Mouse (Mus musculus): ENCODE results near the gene Tuba1c.
A peak's percentile ranks its signal among the peaks of the same experiment; 100 is the strongest.
"Not testable (repeated sequence)": the region's sequence is repeated elsewhere in the genome, so short reads cannot be mapped to it uniquely, and the experiment has no call there.

Tuba1c gene

GRCm38 (mm10) chr15:99031388-99031675, 1.6 kb downstream of the Tuba1c start:
- DNase-seq, result no peak

- DNase-seq, result no peak
Measured at GRCm38 (mm10) chr15:99032041-99032725, 2.5 kb downstream of the Tuba1c start.

GRCm38 (mm10) chr15:99032726-99033250, 3.1 kb downstream of the Tuba1c start:
- no peak for DNase-seq

GRCm38 (mm10) chr15:99033498-99034270, 4.0 kb downstream of the Tuba1c start:
- peak; percentile 29 for DNase-seq

- no peak for DNase-seq
Measured at GRCm38 (mm10) chr15:99035431-99035830, 5.7 kb downstream of the Tuba1c start.

DNA sequence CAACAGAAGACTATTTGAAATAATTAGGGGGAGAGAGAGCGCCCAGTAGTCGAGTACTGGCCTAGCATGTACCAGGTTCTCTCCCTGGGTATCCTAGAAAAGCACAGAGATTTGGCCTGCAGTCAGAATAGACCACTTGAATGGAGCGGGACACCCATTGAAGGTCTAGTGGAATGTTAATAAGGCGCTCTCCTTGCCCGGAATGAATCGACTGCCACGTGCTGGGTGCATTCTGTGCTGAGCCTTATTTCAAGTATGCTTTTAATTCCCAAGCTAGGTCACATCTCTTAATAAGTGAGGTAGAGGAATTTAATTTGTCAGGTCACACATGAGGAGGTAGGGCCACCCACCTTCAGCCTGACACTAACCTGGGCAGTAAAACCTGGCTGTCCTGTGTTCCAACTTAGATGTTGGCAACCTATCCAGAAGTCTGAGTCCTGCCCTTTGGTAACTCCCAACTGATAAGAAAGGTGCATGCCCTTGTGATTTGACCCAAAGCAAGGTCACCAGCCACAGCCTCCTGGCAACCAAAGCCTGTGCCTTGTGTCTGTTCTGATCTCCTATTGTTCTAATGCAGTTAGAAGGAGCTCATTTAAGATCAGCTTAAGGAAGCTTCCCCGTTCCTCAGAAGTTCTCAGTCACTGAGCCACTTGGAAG, 6.7 kb downstream of the Tuba1c start:
- DNase-seq, result no peak

GRCm38 (mm10) chr15:99038025-99038424, 8.3 kb downstream of the Tuba1c start:
- DNase-seq, result no peak

- no peak for DNase-seq
Measured at GRCm38 (mm10) chr15:99038797-99039196, 9.1 kb downstream of the Tuba1c start.

DNA sequence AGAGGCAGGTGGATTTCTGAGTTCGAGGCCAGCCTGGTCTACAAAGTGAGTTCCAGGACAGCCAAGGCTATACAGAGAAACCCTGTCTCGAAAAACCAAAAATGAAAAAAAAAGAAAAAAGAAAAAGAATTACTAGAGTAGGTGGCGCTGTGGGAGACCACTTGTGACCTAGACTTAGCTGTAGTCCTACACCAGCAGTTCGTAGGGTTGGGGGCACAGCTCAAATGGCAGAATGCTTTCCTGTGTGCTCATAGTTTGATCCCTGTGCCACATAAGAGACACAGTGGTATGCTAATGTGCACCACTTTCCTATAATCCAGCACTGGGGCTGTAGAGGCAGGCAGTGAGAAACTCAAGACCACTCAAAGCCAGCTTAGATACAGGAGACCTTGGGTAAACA, 9.6 kb downstream of the Tuba1c start:
- no peak for DNase-seq

DNA sequence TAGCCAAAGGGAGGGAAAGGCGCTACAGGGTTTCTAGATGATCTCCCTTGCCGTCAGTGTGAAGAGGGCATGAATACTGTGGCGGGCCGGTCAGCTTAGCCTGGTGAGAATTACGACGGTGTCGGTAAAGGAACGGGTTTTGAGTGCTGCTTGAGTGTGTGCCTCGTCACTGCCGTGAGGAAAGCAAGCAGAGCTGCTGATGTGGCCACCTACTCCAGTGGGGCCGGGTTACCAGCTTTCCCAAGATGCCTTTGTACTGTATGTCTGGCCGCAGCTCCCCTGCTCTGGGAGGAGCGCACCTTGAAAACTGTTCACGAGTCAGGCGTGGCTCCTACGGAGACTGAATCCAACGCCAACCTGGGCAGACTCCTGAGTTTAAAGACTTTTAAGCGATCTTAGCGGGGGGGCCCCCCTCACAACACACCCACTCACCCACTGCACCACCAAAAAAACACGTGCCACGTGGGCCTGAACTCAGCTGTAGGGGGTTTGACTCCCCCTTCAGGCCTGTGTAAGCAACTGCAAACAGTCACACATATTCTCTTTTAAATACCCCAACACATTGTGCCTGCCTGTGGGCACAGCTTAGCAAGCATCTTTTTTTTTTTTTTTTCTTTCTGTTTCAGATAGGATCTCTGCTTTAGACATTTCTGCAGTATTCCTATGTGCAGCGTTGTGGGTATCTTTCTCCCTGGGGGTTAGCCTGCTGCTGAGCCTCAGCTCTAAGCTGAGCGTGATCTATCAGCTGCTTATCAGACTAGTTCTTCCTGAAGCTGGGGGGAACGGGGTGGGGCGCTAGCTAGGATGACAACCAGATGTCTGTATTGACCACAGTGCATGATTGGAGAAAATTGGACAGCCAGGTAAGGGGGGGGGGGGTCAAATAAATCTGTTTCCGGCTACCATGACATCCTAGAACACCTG, 10.6 kb downstream of the Tuba1c start:
- DNase-seq, result no peak

- DNase-seq, result no peak
Measured at GRCm38 (mm10) chr15:99040920-99041856, 11.5 kb downstream of the Tuba1c start.

DNA sequence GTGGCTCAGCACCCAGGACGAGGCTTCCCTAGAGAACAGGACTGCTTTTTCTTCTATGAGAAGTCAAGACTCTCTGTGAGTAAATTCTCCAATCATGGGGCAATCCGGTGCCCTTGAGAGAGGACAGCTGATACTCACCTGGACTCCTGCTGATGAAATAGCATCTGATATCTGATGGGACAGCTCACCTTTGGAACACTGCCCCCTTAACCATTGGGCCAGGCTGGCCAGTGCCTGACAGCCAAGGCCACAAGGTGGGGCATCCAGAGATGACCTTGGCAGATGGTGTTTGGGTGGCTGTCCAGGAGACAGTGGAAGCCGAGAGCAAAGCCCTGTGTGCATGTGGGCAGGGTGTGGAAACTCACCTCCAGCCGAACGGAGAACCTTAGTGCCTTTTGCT, 12.6 kb downstream of the Tuba1c start:
- no peak for DNase-seq

- DNase-seq, result no peak
Measured at GRCm38 (mm10) chr15:99044854-99045253, 15.2 kb downstream of the Tuba1c start.

DNA sequence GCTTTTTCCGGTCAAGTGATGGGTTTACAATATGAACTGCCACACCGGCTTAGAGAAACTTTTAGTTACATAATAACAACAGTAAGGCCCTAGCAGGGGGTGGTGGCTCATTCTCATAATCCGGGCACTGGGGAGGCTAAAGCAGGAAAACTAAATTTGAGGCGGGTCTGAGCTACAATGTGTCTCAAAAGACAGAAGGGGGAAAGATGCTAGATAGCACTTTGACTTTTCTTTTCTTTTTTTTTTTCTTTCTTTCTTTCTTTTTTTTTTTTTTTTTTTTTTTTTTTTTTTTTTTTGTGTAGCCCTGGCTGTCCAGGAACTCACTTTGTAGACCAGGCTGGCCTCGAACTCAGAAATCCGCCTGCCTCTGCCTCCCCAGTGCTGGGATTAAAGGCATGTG, 16.0 kb downstream of the Tuba1c start:
- DNase-seq, result not testable (repeated sequence)

GRCm38 (mm10) chr15:99049473-99050253, 20.0 kb downstream of the Tuba1c start:
- peak; percentile 43 for DNase-seq

DNA sequence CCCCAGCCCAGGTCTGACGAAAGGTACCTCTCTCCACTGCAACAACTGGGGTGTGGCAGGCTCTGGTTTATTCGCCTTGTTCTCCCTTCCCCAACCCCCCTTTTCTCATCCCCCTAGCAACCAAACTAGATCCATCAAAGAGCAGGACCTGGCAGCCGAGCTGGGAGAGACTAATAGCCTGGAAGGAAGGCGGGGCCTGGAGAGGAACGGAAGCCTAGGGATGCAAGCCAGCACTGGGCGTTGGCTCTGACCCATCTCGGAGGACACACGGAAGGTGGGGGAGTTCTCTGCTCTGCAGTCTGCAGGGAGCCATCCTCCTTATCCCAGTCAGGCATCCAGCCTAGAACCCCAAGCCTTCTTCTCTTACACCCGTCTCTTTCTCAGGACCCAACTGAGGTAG, 23.7 kb downstream of the Tuba1c start:
- no peak for DNase-seq

- DNase-seq, result no peak
Measured at GRCm38 (mm10) chr15:99055040-99055439, 25.3 kb downstream of the Tuba1c start, which contains the start of gene Prph. Gene Prph (plus strand): TSS chr15:99055174.

DNA sequence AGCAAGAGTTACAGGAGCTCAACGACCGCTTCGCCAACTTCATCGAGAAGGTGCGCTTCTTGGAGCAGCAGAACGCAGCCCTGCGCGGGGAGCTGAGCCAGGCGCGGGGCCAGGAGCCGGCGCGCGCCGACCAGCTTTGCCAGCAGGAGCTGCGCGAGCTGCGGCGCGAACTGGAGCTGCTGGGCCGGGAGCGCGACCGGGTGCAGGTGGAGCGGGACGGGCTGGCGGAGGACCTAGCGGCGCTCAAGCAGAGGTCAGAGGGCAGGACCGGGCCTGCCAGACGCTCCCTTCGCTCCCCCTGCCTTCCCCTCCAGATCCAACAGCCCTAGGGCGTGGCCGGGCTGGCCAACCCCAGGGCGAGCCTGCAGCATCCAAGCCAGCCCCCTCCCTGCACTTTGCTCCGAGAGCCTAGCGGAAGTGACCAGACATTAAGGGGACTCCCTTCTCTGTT, 25.8 kb downstream of the Tuba1c start:
- no peak for DNase-seq

DNA sequence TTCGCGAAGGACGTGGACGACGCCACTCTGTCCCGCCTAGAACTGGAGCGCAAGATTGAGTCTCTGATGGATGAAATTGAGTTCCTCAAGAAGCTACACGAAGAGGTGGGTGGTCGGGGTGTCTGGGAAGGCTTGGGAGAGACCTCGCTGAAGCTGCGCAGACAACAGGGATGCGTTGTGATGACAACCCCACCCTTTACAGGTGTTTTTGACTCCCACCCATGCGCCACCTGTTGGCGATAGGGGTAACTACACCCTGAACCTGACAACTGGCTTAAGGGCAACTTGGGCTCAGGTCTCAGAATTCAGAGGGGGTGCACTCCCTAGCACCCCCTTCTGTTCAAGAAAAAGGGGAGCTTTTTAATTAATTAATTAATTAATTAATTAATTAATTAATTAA, 26.6 kb downstream of the Tuba1c start:
- DNase-seq, result no peak

GRCm38 (mm10) chr15:99065557-99066165, 36.0 kb downstream of the Tuba1c start:
- no peak for DNase-seq

Data from cerebellum, adult 9-11 months (tissue).